Mouse (Mus musculus): ENCODE measurements around the gene Fam168b. TPM values are rescaled to one million over a fixed set of nuclear protein-coding genes. Genes with fewer than 3 reads are reported as not detected.

Fam168b gene
- 161 and 164 TPM in 2 replicates for polyA plus RNA-seq (2015; fragmentation: Nextera tagmentation; extraction: Ambion mirVana)

DNA sequence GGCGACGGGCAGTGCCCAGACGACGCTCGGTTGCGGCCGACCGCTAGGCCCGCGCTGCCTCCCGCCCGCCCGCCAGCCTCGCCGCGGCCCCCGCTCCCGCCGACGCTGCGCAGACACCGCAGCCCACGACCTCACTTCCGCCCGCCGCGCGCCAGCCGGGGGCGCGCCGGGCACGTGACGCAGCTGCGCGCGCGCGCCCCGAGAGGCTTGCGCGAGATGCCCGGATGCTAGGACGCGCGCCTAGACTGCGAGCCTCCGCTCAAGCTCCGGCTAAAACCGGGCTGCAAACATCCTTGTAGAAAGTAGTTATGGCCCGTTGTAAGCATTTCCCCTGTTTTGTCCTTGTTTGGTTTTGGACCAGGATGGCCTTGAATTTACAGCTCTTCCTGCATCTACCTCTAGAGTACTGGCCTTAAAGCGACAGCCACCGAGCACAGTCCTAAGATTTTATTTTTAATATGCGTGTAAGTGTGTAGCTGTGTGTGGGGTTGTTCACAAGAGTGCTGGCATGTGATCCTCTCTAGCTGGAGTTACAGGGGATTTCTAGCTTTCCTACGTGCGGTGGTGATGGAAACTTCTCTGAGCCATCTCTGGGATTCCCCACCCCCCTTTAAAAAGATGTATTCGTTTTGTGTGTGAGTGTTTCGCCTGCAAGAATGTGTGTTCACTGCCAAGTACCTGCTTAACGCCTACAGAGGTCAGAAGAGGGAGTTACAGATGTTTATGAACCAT lies at the start of gene Fam168b:
Fam168b (minus strand) TSS at position 179 of the 732 bp plus-strand sequence.
- Histone ChIP-seq H3K4me2 (peak within 1 kb of the TSS; percentile 87), H3K4me1 (peaks cover 38% of the 10 kb centered on the region), H3K4me3 (peak within 1 kb of the TSS; percentile 85), H3K9me3 (no peaks in the 10 kb centered on the region), H3K27me3 (replicated peaks) (no peaks in the 10 kb centered on the region), H3K9ac (peak within 1 kb of the TSS; percentile 95), H3K27ac (peak within 1 kb of the TSS; percentile 99), H3K36me3 (replicated peaks) (no peaks in the 10 kb centered on the region)
- under 1% methylated on average over 58 of the region's 59 CpGs for WGBS
- ATAC-seq (replicated peaks) = peak; percentile 93

DNA sequence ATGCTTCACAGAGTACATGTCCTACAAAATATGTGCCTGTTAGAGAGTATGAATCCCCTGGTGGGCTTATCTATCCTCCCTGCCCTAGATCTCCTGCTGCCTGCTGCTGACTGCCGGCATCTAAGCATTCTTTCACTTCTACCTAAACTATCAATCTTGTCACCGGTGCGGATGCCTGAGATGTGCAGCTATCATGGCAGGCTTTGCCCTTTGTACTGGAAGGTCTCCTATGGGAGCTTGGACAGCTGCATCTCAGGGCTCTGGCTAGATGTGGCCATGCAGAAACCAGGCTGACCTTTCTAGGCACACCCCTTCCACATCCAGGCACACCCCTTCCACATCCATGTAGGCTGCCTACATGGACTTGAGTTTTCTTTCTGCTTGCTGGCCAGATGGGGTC lies 49.6 kb upstream of the Fam168b start:
- peaks cover 3% of the 10 kb centered on the region; the same call in 1 of the 2 replicates for H3K4me1 ChIP-seq
- H3K27ac ChIP-seq = no peak overlapping the region
- no peak overlapping the region for H3K4me2 ChIP-seq
- no peak for ATAC-seq (replicated peaks)
- H3K4me3 ChIP-seq = no peak overlapping the region
- no peaks in the 10 kb centered on the region for H3K9me3 ChIP-seq
- no peak overlapping the region for H3K9ac ChIP-seq
- H3K27me3 ChIP-seq (replicated peaks) = no peaks in the 10 kb centered on the region
- no peaks in the 10 kb centered on the region for H3K36me3 ChIP-seq (replicated peaks)
- WGBS = 76% methylated on average over 3 of the region's 3 CpGs

DNA sequence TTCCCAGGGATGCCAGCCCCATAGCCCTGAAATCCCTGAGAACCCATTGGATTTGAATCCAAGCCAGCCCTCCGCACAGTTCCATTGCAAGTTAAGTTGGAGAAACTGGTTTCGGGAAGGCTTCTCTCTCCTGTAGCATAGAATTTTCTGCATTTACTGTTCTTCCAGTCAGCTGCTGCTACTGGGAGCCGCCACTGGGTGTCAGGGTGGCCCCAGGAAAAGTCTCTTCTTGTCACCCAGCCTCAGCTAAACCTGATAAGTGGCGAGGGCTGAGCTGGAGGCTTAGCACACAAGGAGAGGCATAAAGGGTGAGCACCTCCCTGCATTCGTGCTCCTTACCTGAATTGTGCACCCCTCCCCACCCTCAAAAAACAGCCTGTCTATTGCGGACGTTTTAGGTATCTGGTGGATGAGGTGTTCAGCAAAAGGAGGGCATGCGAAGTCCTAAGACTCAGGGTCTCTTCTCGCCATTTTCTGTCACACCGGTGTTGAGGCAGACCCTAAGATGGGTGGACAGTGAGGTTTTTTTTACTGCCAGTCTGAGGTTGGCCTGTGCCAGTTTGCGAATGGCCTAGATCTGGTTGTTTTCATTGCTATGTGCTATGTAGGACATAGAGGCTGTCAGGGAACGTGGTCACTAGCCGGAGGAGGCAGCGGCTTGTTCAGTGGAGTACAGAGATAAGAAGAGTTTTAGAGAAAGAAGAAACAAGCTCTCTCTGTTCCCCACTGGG lies 48.9 kb upstream of the Fam168b start:
- Histone ChIP-seq H3K4me3 (no peak overlapping the region), H3K27me3 (replicated peaks) (no peaks in the 10 kb centered on the region), H3K27ac (no peak overlapping the region), H3K4me1 (peaks cover 3% of the 10 kb centered on the region; the same call in 1 of the 2 replicates), H3K36me3 (replicated peaks) (no peaks in the 10 kb centered on the region), H3K9me3 (no peaks in the 10 kb centered on the region), H3K9ac (no peak overlapping the region), H3K4me2 (no peak overlapping the region)
- peak; percentile 95 for ATAC-seq (replicated peaks)
- 56% methylated on average over 14 of the region's 14 CpGs for WGBS

DNA sequence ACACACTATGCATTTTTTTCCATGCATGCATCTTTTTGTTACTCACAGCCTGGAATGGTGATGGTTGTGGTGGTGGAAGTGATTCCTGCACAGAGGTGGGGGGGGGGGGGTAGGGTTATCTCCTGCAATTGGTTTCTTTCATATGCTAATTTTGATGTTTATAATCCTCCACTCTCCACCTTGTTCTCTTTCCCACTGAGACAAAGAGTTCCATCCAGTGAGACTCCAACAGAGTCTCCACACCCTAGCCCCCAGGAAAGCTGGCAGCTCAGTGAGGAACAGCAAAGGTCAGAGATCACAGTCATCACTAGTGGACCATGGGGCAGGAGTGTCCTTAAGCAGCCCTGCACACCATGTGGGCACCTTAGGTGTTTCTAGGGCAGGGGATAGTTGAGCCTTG lies 40.9 kb upstream of the Fam168b start:
- no peaks in the 10 kb centered on the region for H3K27me3 ChIP-seq (replicated peaks)
- H3K4me3 ChIP-seq = no peak overlapping the region
- no peaks in the 10 kb centered on the region for H3K9me3 ChIP-seq
- ATAC-seq (replicated peaks) = no peak
- 0 out of 2 replicates have a peak, but pooled peaks cover 3% of the 10 kb centered on the region for H3K36me3 ChIP-seq (replicated peaks)
- no peak overlapping the region for H3K27ac ChIP-seq
- H3K9ac ChIP-seq = no peak overlapping the region
- no peaks in the 10 kb centered on the region for H3K4me1 ChIP-seq
- H3K4me2 ChIP-seq = no peak overlapping the region

DNA sequence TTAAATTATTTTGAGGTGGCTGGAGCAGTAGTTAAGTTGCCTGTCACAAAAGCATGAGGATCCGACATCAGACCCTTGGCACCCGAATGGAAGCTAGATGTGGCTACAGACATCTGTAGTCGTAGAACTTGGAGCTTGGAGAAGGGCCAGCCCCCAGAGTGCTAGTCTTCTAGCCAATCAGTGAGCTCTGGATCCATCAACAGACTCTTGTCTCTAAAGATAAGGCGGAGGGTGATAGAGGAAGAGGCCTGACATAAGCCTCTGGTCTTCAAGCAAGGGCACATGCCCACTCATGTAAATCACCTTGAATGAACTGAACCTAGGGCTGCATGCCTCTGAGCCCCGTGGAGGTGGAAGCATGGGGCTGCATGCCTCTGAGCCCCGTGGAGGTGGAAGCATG lies 36.7 kb upstream of the Fam168b start:
- no peaks in the 10 kb centered on the region for H3K27me3 ChIP-seq (replicated peaks)
- no peak overlapping the region for H3K9ac ChIP-seq
- no peak overlapping the region for H3K4me2 ChIP-seq
- H3K36me3 ChIP-seq (replicated peaks) = peaks cover 24% of the 10 kb centered on the region
- H3K27ac ChIP-seq = no peak overlapping the region
- no peaks in the 10 kb centered on the region for H3K4me1 ChIP-seq
- H3K9me3 ChIP-seq = no peaks in the 10 kb centered on the region
- no peak for ATAC-seq (replicated peaks)
- 88% methylated on average over 6 of the region's 6 CpGs for WGBS
- no peak overlapping the region for H3K4me3 ChIP-seq

DNA sequence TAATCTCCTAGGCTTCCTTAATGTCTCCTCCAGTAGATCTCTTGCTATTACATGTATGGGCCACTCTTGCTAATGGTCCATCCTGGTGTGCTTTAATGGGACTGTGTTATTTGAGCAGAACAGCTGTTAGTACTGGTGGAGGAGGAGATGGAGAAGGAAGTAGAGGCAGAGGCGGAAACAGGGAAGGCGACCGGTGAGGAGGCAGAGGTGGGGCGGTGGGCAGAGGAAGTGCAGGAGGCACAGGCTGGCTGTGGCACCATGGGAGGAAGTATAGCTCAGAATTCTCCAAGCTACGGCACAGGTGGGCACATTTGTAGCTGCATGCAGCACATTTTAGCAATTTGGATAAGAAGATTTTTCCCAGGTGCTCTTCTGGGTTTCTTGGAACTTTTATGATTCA lies 30.7 kb upstream of the Fam168b start:
- H3K4me1 ChIP-seq = no peaks in the 10 kb centered on the region
- no peaks in the 10 kb centered on the region for H3K27me3 ChIP-seq (replicated peaks)
- no peak overlapping the region for H3K9ac ChIP-seq
- 95% methylated on average over 5 of the region's 5 CpGs for WGBS
- H3K4me3 ChIP-seq = no peak overlapping the region
- no peaks in the 10 kb centered on the region for H3K9me3 ChIP-seq
- no peak overlapping the region for H3K4me2 ChIP-seq
- H3K36me3 ChIP-seq (replicated peaks) = peaks cover 45% of the 10 kb centered on the region
- no peak overlapping the region for H3K27ac ChIP-seq
- ATAC-seq (replicated peaks) = no peak

DNA sequence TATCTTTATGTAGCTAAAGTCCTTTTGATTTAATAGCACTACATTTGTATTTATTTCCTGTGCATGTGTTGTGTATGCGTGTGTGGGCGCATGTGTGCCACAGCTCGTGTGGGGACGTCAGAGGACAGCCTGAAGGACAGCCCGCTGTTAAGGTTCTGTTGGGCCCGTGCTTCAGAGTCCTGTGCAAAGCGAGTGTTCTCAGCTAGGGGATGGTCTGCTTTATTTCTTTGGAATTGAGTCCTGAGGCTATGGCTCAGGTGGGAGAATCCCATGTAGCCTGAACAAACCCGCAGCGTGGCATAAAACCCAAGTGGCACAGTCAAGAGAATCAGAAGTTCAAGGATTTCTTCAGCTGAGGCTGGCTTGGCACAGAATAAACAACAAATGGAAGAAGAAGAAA lies 28.3 kb upstream of the Fam168b start:
- Histone ChIP-seq H3K9ac (no peak overlapping the region), H3K27ac (no peak overlapping the region), H3K4me2 (no peak overlapping the region), H3K4me3 (no peak overlapping the region), H3K9me3 (no peaks in the 10 kb centered on the region), H3K27me3 (replicated peaks) (no peaks in the 10 kb centered on the region), H3K4me1 (no peaks in the 10 kb centered on the region), H3K36me3 (replicated peaks) (peaks cover 38% of the 10 kb centered on the region)
- ATAC-seq (replicated peaks) = no peak
- 97% methylated on average over 9 of the region's 9 CpGs for WGBS

DNA sequence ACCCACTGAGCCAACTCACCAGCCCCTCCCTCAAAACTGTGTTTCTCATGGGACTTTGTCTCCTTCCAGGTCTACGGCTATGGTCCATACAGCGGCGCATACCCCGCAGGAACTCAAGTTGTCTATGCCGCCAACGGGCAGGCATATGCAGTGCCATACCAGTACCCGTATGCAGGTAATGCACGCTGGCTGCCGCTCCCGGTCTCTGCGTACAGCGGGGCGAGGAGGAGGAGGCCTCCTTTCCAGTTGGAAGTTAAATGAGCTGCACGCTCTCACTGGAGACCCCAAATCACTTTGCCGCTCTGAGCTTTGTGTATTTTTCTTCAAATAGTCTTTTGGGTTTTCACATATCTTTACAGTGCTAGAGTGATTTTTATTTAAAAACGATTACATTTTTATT lies 26.4 kb upstream of the Fam168b start:
- H3K4me1 ChIP-seq = no peaks in the 10 kb centered on the region
- ATAC-seq (replicated peaks) = no peak
- H3K9ac ChIP-seq = no peak overlapping the region
- no peaks in the 10 kb centered on the region for H3K9me3 ChIP-seq
- H3K4me3 ChIP-seq = no peak overlapping the region
- H3K27ac ChIP-seq = no peak overlapping the region
- no peaks in the 10 kb centered on the region for H3K27me3 ChIP-seq (replicated peaks)
- peaks cover 33% of the 10 kb centered on the region for H3K36me3 ChIP-seq (replicated peaks)
- 96% methylated on average over 16 of the region's 16 CpGs for WGBS
- no peak overlapping the region for H3K4me2 ChIP-seq

DNA sequence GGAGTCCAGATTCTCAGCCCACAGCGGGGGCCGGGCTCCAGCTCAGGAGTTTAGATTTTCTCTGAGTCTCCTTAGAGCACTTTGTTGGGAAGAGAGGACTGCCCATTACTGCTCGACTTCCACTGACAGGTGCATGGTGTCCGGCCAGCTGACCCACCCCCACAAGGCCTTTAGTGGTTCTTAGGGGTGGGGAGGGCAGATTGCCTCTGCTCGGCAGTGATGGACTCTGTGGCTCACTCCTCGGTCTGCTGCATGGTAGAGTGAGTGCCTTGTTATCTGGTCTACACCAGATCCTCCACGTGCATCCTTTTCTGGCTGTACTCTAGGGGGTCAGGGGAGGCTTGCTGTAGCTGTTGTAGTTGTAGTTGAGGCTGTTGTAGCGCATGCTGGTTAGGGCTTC lies 25.5 kb upstream of the Fam168b start:
- ATAC-seq (replicated peaks) = no peak
- no peaks in the 10 kb centered on the region for H3K9me3 ChIP-seq
- H3K4me2 ChIP-seq = no peak overlapping the region
- peaks cover 35% of the 10 kb centered on the region for H3K36me3 ChIP-seq (replicated peaks)
- 88% methylated on average over 8 of the region's 8 CpGs for WGBS
- H3K4me1 ChIP-seq = no peaks in the 10 kb centered on the region
- H3K9ac ChIP-seq = no peak overlapping the region
- no peaks in the 10 kb centered on the region for H3K27me3 ChIP-seq (replicated peaks)
- H3K4me3 ChIP-seq = no peak overlapping the region
- H3K27ac ChIP-seq = no peak overlapping the region

DNA sequence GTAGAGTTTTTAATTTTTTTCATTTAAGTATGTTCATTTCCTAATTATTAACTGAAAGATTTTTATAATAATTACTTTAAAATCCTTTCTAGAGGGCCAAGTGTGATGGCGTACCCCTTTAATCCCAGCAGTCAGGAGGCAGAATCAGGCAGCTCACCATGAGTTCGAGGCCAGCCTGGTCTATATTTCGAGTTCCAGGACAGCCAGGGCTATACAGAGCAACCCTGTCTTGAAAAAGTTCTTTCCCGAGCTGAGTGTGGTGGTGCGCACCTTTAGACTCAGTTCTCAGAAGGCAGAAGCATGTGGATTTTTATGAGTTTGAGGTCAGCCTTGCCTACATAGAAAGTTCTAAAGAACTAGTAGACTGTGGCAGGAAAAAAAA lies 24.7 kb upstream of the Fam168b start:
- H3K36me3 ChIP-seq (replicated peaks) = peaks cover 40% of the 10 kb centered on the region
- ATAC-seq (replicated peaks) = no peak
- WGBS = 95% methylated on average over 5 of the region's 5 CpGs

DNA sequence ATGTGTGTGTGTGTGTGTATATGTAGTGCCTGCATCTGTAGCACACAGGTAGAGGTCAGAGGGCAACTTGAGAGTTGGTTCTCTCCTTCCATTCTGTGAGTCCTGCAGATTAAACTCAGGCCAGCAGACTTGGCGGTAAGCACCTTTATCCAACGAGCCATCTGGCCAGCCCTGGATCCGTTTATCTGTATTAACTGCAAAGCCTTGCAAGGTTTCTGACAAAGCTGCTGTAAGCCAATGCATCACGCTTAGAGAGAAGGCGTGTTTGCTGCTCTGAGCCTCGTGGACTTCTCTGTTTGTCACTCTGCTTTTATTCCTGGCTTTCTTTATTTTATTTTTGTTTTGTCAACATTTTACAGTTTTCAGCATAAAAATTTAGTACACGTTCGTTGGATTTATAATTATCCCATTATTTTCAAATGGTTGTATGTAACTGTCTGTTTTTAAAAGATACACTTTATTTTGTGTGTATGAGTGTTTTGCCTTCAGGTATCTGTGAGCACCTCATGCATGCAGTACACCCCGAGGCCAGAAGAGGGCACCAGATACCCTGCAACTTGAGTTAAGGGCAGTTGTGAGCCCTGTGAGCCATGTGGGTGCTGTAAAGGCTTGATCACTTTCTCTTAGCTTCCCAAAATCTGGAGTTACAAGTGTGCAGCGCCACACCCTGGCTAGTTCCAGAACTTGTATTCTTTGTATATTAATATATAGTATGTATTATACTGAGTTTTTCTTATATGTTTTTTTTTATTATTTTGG lies 24.1 kb upstream of the Fam168b start:
- 57% methylated on average over 10 of the region's 10 CpGs for WGBS
- no peak overlapping the region for H3K9ac ChIP-seq
- ATAC-seq (replicated peaks) = peak; percentile 71; the same call in 1 of the 2 replicates
- H3K4me1 ChIP-seq = no peaks in the 10 kb centered on the region
- no peaks in the 10 kb centered on the region for H3K27me3 ChIP-seq (replicated peaks)
- H3K4me3 ChIP-seq = no peak overlapping the region
- no peak overlapping the region for H3K27ac ChIP-seq
- H3K9me3 ChIP-seq = no peaks in the 10 kb centered on the region
- no peak overlapping the region for H3K4me2 ChIP-seq
- H3K36me3 ChIP-seq (replicated peaks) = peaks cover 45% of the 10 kb centered on the region

More for the DNA sequence above, 24.7 kb upstream of the Fam168b start:
- Histone ChIP-seq H3K9ac (no peak overlapping the region), H3K4me3 (no peak overlapping the region), H3K27me3 (replicated peaks) (no peaks in the 10 kb centered on the region), H3K27ac (no peak overlapping the region), H3K4me1 (no peaks in the 10 kb centered on the region), H3K9me3 (no peaks in the 10 kb centered on the region), H3K4me2 (no peak overlapping the region)

DNA sequence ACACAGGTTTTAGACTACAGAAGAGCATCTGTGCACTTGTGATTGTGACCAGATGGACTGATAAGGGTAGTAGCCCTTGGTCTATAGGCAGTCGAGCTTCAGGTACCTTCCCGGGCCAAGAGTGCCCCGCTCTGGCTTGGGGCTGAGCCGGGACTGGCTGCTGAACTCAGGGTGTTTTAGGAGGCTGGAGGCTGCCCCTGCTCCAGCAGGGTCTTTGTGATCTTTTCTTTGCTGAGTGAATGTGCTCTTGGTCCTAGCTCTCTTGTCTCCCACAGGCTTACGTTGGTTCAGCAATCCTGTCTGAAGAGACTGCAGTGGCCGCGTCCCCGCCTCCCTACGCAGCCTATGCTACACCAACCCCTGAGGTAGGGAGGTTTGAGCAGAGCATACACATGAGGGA lies 23.0 kb upstream of the Fam168b start:
- no peaks in the 10 kb centered on the region for H3K27me3 ChIP-seq (replicated peaks)
- H3K4me2 ChIP-seq = no peak overlapping the region
- no peak overlapping the region for H3K9ac ChIP-seq
- no peak for ATAC-seq (replicated peaks)
- 84% methylated on average over 9 of the region's 9 CpGs for WGBS
- no peaks in the 10 kb centered on the region for H3K4me1 ChIP-seq
- no peak overlapping the region for H3K4me3 ChIP-seq
- H3K36me3 ChIP-seq (replicated peaks) = peaks cover 40% of the 10 kb centered on the region
- H3K27ac ChIP-seq = no peak overlapping the region
- H3K9me3 ChIP-seq = no peaks in the 10 kb centered on the region
